Mouse (Mus musculus) mature B cell (primary cell): ENCODE measurements around the gene Hmbs.

ENCODE experiments used
- in situ Hi-C: fragments of 300-500 bp; cut with MboI; formaldehyde crosslinking; loops from 2 replicates; pipeline ENCODE4 v1.14.3; 2019

The Hmbs gene

DNA sequence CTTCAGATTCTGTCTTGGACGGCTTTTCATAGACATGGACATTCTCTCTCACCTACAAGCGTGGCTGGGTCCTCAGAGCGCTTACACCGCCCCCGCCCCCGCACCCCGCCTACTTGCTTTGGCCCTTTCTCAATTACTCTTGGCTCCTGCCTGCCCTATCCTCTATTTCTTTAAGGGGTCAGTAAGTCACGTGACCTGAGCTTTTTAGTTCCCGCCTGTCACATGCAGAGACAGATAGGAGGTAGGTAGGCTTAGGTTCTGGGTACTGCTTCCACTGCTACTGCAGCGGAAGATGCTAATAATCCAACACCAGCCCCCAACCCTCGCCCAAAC is 55.1 kb downstream of the Hmbs start:
- in situ Hi-C loops: no loop called here

DNA sequence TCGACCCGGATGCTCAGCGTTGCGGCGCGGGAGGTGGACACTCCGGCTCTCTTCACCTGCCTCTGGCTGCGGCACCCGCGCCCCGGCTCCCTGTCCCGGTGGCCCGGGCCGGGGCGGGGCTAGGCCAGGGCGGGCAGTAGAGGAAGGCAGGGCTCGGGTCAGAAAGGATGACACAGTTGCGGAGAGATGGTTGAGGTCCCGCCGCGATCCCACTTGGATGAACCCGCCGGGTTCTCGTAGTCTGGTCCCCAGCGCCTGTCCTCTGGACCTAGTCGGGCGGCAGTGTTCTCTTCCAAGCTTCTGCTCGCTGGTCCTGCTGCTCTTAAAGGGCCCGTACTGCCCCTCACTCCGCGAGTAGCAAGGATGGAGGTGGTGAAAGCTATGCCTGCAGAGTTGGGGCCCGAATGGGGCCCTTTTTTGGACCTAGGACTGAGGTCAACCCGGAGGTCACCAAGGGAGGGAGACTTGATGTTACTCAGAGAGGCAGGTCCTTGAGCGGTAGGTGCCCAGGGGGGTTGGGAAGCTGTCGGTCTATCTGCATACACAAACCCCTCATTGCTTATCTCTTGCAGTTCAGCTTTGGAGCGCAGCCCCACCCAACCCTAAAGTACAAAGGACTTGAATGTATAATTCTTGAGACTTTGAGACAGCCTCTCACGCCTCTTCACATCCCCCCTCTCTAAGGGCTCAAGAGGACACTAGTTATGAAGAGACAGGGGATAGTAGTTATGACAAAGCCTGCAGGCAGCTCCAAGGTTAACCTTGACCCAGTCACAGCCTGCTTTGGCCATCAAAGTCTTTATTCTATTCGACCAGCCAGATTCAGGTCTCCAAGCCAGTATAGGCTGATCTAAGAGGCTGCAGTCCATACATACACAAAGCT is 55.7 kb downstream of the Hmbs start, which contains the start of gene Abcg4:
Abcg4 (minus strand) TSS at position 540 of the 883 bp plus-strand sequence.
- in situ Hi-C loops: no loop called here

DNA sequence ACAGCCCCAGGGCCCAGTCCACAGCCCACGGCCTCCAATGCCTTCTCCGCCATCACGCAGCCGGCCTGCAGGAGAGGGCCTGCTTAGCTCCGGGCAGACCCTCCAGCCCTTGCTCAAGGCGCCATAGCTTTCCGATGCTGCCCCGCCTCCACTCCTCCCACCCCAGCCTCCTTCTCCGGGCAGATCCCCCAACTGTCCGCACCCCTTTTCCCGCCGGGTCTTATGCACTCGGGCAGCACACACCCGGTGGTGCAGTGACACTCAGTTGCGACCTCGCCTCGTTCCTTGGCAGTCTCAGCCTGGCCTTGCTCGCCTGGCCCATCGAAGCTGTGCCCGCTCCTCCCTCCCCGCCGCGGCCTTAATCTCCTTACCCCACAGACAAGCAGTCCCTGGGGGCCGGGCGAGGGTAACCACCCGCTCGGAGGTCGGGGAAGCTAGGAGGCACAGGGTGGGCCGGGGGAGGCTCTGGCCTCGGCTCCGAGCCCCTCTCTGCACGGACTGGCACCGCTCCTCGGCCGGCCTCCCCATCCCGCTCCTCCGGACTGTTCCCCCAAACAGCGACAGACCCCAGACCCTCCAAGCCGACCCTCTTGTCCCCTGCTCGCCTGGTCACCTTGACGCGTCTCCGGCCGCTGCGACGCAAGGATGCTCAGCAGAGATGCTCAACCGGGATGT is 56.5 kb downstream of the Hmbs start:
- in situ Hi-C loops: no loop called here

DNA sequence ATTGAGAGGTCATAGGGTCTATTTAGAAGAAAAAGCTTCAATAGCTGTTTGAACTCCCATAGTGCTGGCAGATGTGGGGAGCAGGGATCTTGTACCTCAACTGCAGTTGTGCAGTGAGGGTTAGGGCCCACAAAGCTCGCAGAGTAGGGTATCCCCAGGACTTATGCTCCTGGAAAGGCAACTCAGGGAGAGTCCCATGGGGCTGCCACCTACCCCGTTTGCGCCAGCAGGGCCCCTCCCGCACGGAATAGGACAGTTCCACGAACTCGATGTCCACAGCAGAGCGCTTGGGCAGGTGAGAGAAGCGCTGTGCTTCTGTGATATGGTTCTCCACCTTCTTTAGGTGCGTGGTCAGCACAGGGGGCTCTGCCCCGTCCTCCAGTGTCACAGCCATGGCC is 57.0 kb downstream of the Hmbs start:
- in situ Hi-C loops: no loop called here
